Mouse (Mus musculus) mouse trophoblast stem cell (cell line): ENCODE results near the gene Gli3.

ENCODE experiments used
- in situ Hi-C, 2 experiments: fragments of 300-500 bp; cut with MseI, MboI; formaldehyde crosslinking; loops; 2 replicates in 1 of 2; 3 replicates in 1 of 2; pipeline ENCODE4 v1.15.1; 2025

The Gli3 gene

DNA sequence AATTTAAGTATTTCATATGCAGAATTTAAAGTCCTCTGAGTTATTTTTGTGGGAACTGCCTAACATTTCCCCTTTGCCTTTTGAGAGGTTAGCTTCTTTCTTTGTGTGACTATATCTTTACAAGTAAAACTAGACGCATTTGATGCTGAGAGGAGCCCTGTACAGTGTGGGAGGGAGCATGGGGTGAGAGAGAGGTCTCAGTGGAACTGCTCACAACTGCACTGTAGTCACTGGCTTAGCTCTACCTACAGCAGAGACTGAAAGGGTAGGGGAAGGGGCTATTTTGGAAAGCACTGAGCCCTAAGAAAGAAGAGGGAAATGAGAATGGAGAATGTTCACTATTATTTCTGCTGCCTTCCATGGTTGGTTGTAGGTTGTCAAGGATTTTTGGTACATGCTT, 25.0 kb downstream of the Gli3 start:
- in situ Hi-C loops = no loop called here

DNA sequence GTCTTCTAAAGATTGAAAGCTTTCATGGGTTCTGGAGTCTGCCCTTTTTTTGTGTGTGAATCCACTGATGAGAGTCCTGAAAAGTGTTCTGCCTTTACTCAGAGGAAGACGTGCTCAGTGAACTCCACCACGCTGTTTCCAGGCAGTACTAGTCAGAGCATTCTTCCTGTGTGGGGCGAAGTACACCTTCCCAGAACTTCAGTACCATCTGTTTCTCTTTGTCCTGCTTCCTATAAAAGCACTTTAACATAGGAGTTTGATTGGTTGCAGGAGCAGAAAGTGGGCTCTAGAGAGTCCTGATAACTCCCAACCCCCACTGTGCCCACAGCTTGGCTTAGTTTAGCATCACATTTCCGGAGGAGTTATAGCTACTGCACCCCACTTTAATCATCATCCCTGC, 32.8 kb downstream of the Gli3 start:
- in situ Hi-C loops = no loop called here

DNA sequence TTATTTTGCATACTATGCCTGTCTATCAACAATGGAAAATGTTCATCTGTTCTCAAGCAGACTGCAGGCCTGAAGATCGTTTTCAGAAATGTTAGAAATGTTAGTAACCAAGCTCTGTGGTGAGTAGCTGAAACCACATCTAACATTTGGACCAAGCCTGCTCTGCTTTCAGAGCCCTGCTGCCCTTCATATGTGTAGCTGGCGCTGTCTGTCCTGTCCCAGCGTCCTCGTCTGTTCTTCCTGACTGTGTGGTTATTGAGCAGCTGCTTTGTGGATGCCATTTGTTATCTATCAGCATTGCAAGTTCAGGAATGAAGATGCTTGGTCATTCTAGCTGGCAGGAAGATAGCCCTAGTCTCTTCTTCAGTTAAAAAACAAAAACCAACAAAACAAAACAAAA, 35.3 kb downstream of the Gli3 start:
- in situ Hi-C loops = no loop called here

DNA sequence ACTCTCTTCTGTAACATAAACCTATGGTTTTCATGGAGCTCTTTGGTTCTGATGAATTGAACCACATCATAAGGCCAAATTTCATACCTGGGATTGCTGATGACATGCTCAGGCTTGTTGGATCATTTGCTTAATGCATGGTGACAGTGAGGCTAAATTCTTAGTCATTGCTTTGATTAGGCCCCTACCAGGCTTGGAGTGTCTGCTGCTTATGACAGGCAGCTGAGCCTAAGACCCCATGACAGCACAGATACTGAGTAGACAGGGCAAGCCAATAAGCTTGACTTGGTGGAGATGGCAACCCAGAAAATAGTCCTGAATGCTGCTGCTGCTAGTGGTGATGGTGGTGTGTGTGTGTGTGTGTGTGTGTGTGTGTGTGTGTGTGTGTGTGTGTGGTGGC, 47.9 kb downstream of the Gli3 start:
- in situ Hi-C loops = no loop called here

DNA sequence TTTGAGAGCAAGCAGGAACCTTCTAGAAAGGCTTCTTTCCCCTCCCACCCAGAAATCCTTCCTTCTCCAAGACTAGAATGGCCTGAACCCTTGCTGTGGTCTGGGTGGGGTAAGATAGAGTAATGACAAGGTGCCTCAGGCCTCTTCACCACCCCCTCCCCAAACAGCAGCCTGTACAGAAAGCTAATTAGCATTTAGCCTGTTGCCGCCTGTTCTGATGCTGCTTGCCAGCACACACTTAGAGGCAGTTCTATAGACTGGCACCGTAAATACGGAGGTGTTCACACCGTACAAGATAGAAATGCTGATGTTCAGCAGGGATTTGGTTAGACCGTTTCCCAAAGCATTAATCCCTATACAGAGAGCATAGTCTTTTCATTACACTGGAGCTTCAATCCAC, 50.1 kb downstream of the Gli3 start:
- in situ Hi-C loops = no loop called here

DNA sequence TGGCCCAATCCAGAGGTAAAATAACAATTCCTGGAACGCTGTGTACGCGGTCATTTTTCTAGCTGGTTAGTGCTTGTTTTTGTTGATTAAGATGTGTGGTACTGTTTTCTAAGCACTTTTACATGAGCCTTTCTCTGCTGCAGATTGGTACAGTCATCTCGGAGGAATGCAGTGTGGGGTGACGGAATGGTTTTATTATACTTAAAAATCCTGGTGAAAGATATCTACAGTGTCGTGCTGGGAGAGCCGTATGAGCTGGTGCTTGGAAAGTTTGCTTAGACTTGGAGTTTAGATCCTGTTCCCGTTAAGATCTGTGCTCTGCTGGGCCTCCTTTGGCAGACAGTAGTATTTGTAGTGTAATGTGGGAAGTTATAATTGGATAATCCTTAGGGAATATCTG, 51.0 kb downstream of the Gli3 start:
- in situ Hi-C loops = no loop called here

DNA sequence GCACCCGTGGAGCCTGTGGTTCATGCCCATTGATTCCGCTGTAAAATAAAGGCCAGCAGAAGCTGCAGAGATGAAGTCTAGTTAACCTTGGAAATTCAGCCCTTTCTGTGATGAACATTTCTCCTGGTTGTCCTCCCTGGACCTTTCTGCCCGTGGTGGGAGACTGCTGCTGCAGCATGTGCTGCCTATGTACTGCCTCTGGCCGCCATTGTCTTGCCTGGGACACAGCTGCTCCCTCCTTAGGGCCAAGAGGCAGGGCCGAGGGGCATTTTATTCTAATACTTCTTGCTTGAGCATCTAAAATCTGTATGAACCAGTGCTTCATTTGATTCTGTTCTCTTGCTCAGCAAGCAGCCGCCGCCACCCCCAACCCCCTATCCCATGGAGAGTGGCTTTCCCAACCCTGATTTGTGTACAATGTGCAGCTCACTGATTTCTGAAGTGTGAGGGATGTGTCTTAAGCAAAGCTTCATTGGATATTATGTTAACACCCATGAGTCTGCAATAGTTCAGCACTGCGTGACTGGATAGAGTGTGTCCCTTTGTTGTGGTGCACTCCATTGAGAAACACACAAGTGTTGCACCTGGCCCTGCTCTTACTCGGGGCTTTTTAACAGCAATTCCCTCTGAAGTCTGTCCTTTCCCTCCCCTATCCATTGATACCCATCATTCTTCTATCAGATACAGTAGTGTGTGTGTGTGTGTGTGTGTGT, 54.2 kb downstream of the Gli3 start:
- in situ Hi-C loops = no loop called here

DNA sequence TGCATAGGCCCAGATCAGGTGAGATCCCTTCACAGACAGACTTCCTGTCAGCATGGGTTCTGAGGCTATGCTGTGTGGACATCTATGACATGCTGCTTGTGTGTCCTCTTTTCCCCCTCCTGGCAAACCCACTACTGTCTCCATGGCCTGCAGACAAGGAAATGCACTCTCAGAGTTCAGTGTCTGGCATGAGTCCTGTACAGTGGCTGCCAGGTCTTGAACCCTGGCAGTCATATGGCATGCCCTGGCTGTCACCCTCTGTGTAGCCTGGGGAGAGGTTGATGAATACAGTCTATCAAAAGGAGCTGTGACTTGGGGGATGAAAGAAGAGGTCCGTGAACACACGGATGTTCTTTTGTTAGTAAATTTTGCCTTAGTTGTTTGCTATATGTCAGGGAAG, 57.3 kb downstream of the Gli3 start:
- in situ Hi-C loops = no loop called here

DNA sequence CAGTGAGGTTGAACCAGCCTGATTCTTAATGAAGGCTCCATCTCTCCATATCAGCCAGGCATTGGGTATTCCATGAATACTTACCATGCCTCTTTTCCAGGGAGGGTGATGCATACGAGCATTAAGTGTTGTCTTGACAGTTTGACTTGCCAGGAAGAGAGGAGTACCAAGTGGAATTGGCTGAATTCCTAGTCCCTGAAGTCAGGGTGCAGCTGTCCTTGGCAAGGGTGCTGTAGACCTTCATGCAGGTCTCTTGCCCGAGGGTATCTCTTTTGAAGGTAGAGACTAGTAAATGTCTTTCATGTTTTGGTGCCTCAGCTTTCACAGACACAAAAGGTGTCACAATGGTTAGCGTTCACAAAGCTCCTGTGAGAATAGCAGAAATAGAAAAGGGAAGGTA, 59.1 kb downstream of the Gli3 start:
- in situ Hi-C loops = no loop called here

DNA sequence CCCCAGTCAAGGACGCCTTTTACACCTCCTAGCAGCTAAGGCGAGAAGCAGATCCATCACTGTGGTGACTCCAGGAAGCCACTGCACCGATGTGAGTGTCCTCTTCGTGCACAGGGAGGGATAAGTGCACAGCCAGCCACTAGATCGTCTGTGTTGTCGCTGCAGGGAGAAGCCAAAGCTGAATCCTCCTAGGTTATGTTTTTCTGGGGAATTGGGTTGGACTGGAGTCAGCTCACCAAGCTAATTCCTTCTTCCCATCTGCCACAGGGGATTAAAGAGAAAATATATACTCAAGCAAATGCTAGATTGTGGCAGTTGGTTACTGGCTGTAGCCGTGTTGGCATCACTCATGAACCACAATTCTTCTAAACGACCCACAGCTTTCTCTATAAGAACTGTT, 61.2 kb downstream of the Gli3 start:
- in situ Hi-C loops = no loop called here

DNA sequence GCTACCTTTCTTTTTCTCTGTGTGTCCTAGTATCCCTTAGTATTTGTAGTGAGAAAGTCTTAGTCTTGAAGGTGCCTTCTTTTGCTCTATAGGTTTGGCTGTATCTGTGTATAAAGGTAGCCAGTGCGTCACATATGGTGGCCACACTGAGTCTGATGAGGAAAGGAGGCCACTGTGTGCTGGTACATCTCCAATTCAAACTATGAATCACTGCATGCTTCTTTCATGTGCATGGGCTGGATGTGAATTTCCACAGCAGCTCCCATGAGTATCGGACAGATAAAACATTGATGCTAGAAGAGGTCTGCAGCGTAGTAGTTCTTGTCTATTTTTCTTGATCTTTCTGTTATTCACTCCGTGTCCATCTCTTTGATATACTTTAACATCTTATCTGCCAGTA, 63.7 kb downstream of the Gli3 start:
- in situ Hi-C loops = no loop called here

DNA sequence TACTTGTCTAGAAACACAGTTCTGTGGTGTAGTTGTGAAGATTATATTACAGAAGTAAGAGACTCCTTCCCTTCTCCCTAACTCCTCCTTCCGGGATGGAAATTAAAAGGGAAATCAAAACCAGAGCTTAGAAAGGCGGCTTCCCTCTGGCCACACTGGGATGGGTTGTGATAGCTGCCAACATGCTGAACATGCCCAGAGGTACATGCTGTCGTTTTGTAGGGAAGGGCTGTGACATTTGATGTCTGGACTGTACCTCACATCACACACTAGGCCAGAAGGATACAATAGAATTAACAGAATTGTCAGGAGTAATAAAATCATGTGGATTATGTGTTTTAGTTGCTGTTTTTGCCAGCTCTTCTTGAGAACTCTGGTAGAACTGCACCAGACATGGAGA, 68.5 kb downstream of the Gli3 start:
- in situ Hi-C loops = no loop called here

DNA sequence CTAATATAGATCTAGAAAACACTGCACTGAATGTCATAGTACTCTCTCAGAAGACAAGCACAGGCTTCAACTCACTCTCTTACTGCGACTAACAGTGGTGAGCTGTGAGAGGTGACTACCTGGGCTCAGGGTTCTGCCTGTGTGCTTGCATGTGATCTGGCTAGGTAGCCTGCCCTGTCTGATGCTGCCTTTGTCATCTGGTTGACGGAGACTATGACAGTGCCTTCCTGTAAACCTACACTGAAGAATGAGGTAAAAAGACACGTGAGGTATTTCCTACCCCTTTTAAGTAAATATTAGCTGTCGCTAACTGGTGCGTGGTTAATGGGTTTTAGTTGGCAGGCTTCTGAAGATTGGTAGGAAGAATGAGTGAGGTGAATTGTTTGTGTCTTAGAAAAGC, 74.2 kb downstream of the Gli3 start:
- in situ Hi-C loops = no loop called here

DNA sequence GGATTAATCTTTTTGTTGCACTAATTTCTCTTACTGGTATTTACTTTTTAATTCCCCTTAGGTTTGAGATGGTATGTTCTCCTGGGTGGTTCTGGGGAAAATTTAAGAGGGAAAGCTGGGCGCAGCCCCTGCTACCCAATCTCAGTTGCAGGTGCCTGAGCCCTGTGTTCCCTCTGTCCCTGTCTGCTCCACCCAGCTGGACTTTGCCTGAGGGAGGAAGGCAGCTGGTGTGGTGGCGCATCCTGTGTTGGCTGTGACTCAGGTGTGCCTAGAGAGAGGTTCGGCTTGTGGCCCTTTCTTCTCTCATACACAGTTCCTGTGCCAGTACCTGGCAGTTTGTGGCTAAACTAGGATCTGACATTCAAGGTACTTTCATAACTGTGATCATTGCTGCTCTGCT, 74.6 kb downstream of the Gli3 start:
- in situ Hi-C loops = no loop called here

DNA sequence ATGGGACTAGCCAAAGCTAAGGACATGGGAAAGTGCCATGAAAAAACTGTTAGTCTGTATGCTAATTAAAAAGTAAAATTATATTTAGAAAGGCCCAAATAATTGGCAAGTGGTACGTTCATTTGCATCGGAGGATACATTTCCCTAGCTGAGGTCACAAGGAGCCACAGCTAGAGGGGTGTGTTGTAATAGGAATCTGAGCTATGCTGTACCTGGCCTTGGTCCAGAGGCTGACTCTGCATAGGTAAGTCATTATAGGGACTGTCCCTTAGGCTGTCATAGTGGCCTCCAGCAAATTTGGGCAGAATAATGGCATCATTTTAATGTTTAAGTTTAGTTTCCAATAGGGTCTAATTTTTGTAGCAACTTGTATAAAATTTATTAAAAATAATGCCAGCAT, 75.4 kb downstream of the Gli3 start:
- in situ Hi-C loops = no loop called here

DNA sequence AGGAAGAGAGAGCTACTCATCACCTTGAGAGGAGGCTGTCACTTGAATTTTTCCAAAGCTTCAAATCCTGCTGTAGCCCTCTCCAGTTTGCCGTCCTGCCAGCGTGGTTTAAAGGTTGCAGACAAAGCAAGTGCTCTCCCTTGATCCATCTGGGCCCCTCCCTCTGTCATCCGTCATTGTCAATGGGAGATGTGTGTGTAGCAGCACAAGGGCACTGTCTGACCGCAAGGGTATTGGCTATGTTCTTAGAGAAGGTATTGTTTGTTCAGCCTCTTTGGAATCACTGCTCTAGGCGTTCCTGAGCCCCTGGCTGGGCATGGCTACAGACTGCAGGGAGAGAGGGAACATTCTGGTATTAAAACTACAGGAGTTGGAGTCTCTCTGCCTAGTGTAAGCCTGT, 79.0 kb downstream of the Gli3 start:
- in situ Hi-C loops = no loop called here

DNA sequence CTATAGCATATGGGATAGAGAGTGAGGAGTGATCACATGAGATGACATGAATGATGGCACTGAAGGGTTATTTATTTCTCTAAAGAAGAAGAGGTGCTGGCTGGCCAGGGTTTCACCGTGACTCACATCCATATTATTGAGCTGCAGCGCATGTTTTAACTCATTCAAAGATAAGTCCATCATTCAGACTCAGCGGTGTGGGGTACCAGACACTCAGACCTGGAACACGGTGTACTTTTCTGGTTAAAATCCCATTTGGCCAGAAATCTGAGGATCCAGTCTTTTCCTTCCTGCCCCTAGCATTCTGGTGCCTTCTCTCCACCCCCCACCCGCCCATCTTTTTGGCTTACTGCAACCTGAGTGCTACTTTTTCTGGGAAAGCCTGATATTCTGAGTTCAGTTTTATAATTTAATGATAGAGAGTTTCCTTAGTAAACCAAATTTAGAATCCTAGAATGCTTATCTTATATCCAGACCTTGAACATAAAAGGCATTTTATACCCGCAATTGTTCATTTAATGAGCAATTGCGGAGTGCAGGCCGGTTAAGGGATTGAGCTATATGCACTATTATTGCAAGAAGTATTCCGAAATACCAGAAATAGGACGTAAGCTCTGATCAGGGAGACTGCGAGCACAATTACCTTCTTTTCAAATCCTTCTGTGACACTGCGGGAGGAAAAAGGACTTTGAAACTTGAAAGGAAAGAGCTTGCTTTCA, 80.3 kb downstream of the Gli3 start:
- in situ Hi-C loops = no loop called here

DNA sequence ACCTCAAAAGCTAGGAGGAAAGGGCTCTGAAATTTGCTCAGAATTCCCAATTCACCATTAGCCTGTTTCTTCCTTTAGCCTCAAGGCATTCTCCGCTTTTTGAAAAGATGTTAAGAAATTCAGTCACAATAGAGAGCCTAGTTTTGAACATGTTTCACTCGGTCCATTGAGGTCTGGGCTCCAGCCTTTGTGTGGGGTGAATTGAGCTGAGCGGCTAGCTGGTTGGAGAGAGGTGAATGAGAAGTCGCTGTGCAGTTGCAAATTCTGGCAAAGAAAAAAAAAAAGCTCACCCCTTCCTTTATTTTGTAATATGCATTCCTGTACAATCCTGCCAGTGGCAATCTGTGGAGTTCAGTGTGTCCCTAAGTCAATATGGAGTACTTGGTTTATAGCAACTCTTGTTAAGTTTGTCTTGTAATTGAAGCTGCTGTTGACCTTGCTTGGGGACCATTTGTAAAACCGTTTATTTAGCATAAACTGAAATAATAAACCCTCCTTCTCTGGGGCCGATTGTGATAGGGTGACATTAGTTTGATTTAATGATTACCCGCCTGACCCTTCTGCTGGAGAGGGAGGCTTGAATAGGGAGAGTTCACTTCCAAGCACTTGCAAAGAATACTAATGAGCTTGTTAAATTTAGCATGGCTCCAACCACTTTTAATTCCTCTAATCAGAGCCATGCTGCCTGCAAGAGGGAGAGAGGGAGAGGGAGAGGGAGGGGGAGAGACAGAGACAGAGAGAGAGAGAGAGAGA, 81.0 kb downstream of the Gli3 start:
- in situ Hi-C loops = no loop called here

DNA sequence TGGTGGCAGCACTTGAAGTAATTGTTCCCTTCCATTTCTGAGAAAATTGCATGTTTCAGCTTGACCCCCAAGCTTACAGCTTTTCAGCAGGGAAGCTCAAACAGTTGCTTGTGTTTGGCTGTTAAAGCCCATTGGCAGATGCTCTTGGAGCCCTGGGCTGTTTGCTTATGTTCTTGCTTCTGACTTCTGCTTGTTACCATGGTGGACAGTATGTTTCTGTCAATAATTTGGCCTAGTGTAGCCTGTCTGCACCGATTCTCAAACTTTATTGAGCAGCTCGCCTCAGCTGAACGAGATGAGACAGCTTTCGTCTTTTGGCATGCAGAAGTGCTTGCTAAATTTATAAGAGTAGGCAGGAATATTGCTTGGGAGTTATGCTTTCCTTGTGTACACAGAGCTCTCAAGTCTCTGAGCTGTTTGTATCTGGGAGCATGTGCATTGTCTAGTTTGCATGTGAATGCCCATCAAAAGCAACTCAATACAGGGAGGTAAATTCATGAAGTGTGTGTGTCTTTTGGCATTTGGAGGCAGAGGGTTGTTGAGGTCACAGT, 82.4 kb downstream of the Gli3 start:
- in situ Hi-C loops = no loop called here

DNA sequence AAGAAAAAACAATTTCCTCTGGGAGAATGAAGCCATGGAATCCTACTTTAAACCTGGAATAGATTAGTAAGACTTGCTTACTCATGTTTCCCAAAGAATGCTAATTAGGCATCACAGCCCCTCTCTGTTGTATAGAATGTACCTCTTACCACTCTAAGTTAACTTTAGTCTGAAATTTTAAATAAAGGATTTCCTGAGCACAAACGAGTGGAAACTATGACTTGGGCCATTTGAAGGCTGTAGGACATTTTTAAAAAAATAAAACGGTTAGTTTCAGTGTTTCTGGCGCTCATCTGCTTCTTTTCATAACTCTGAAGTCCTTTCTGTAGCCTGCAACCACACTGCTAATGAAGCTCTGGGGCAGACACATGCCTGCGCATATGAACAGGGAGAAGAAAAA, 83.2 kb downstream of the Gli3 start:
- in situ Hi-C loops = no loop called here

DNA sequence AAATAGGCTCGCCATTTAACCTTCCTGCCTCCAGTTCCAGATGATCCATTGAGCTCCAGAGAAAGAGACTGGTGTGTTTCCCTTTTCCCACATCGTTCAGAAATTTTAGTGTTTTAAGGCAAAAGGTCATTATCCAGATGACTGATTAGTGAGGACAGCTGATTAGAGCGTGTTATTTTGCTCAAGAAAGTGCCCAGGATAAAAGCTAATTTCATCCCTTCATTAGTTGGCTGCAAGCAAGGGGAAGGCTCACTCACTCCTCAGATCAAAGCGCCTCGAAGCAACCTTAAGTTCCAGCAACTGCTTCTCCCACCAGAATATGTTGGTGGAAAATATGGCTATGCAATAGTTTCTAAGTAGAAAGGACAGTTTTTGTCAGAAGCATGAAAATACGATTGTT, 86.4 kb downstream of the Gli3 start:
- in situ Hi-C loops = no loop called here

DNA sequence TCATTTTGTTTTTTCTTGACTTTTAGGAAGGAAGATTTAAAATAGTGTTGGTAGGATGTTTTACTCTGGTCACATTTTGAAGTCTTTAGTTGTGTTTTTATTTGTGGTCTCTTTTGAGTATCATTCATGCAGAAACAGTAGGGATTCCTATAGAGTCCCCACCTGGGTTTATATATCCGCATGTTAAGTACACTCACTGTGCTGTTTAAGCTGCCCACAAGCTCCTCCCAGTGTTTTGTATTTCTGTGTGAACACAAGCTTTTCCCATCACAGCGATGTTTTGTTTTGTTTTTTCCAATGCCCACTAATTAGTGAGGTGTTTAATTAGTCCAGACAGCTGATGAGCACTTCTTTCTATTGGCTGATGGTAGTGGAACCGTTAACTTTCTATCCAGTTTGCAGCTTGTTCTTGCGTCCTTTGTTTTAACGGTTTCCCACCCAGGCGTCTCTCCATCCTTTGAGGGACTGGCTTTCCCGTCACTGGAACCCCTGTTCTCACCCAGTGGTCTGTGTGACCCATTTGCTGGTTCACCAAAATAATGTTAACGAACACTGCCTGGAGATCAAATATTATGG, 87.1 kb downstream of the Gli3 start:
- in situ Hi-C loops = no loop called here
